Mouse (Mus musculus) liver, embryonic 14.5 days (tissue): ENCODE data around the gene Nrip1.

Experiments
- CTCF ChIP-seq: IDR thresholded peaks from 2 replicates; pipeline ENCODE4 v1.5.1; 2016; ENCODE audit warnings: antibody characterized with exemption, low read depth, control low read depth
- EP300 ChIP-seq: IDR thresholded peaks from 2 replicates; pipeline ENCODE4 v1.6.1; 2016; ENCODE audit warnings: antibody characterized with exemption, low read depth

GRCm38 (mm10) chr16:76363641-76364040, 10.0 kb downstream of the Nrip1 start:
- no peak for TF ChIP-seq CTCF
- TF ChIP-seq EP300: no peak
